In genomic region chr14:76569271-76569961, GRCm38 (mm10) we compare ENCODE assay signal across 8 mouse cellular contexts. TPM values are rescaled to one million over a fixed set of nuclear protein-coding genes. Genes with fewer than 3 reads are reported as not detected.
A peak's percentile ranks its signal among the peaks of the same experiment; 100 is the strongest.
DNase-seq lines count a peak whose midpoint lies in the region; ATAC-seq lines count a peak whose summit lies in the region.

No protein-coding gene starts in this region.

- peak; percentile 34 for DNase-seq in adrenal gland, adult 2 months
- DNase-seq in adrenal gland, postnatal 25 days: no peak
- peak; percentile 98 for DNase-seq in 416B (ENCODE audit: low read depth)
- DNase-seq in liver: peak; percentile 64
- DNase-seq in right cerebral cortex, postnatal 14 days: no peak

- peak; percentile 73 for ATAC-seq in erythroblast, adult 5-6 weeks (replicated peaks; ENCODE audit: low FRiP score, poor library complexity, severe bottlenecking)
- no peak for ATAC-seq in frontal cortex, adult (ENCODE audit: low TSS enrichment)
- ATAC-seq in cerebellum, adult (ENCODE audit: insufficient number of reproducible peaks, low FRiP score, low TSS enrichment): no peak

RNA-seq across cellular contexts. Expression of gene Serp2, which starts 12.7 kb away (rescaled TPM):
- 1 to 10 TPM; 3.9 to 6.2 TPM for total RNA-seq in adrenal gland, adult 2 months (2021)
- 8.3 and 9.3 TPM in 2 replicates for polyA plus RNA-seq in adrenal gland, adult 2 months (2012; rRNA removed)
- 4.9 and 5.8 TPM in 2 replicates for total RNA-seq in adrenal gland, postnatal 25 days (2021)
- not detected in 2 replicates for total RNA-seq in erythroblast, adult 5-6 weeks (2015; ENCODE audit: low replicate concordance)
- not detected in 2 replicates for total RNA-seq in erythroblast, adult 5-6 weeks (2017; ENCODE audit: low replicate concordance)

Comparison
In these comparisons a context has a peak if more than half of its experiments do, and no peak if none do; other contexts are left out.
1. DNase-seq: peak in adrenal gland, adult 2 months (single experiment), 416B (single experiment) and liver (single experiment); none in adrenal gland, postnatal 25 days (single experiment) and right cerebral cortex, postnatal 14 days (single experiment).